Mouse (Mus musculus): ENCODE results near the gene Islr.

Islr gene

GRCm38 (mm10) chr9:58196610-58197567, 7.2 kb downstream of the Islr start:
- no peak for DNase-seq (ENCODE audit: low spot score in 2 of 2)

- DNase-seq (ENCODE audit: low spot score in 2 of 2): no peak
Observed at GRCm38 (mm10) chr9:58196141-58196540, 8.0 kb downstream of the Islr start.

GRCm38 (mm10) chr9:58195671-58196070, 8.4 kb downstream of the Islr start:
- DNase-seq (ENCODE audit: low spot score in 2 of 2): no peak

GRCm38 (mm10) chr9:58194222-58194621, 9.9 kb downstream of the Islr start:
- DNase-seq (ENCODE audit: low spot score in 2 of 2): no peak

- DNase-seq (ENCODE audit: low spot score in 2 of 2): no peak
Observed at GRCm38 (mm10) chr9:58184456-58184855, 19.6 kb downstream of the Islr start.

- DNase-seq (ENCODE audit: low spot score in 2 of 2): no peak
Observed at GRCm38 (mm10) chr9:58179390-58179789, 24.7 kb downstream of the Islr start.

- DNase-seq (ENCODE audit: low spot score in 2 of 2): no peak
Observed at GRCm38 (mm10) chr9:58177165-58177564, 26.9 kb downstream of the Islr start.

- peak in 1 of 2 experiments; percentile 46 for DNase-seq (ENCODE audit: low spot score in 2 of 2)
Observed at GRCm38 (mm10) chr9:58175745-58176487, 28.2 kb downstream of the Islr start.

GRCm38 (mm10) chr9:58174818-58175251, 29.3 kb downstream of the Islr start:
- no peak for DNase-seq (ENCODE audit: low spot score in 2 of 2)

GRCm38 (mm10) chr9:58172863-58173262, 31.2 kb downstream of the Islr start:
- no peak for DNase-seq (ENCODE audit: low spot score in 2 of 2)

GRCm38 (mm10) chr9:58169426-58169825, 34.7 kb downstream of the Islr start:
- no peak for DNase-seq (ENCODE audit: low spot score in 2 of 2)

GRCm38 (mm10) chr9:58168880-58169279, 35.2 kb downstream of the Islr start:
- DNase-seq (ENCODE audit: low spot score in 2 of 2): no peak

GRCm38 (mm10) chr9:58165779-58166178, 38.3 kb downstream of the Islr start:
- DNase-seq (ENCODE audit: low spot score in 2 of 2): no peak

- no peak for DNase-seq (ENCODE audit: low spot score in 2 of 2)
Observed at GRCm38 (mm10) chr9:58163146-58163545, 41.0 kb downstream of the Islr start.

GRCm38 (mm10) chr9:58162173-58162572, 41.9 kb downstream of the Islr start:
- no peak for DNase-seq (ENCODE audit: low spot score in 2 of 2)

- DNase-seq (ENCODE audit: low spot score in 2 of 2): no peak
Observed at GRCm38 (mm10) chr9:58160315-58160714, 43.8 kb downstream of the Islr start.

GRCm38 (mm10) chr9:58159855-58160254, 44.3 kb downstream of the Islr start:
- peak in 1 of 2 experiments; percentile 39 for DNase-seq (ENCODE audit: low spot score in 2 of 2)

- DNase-seq (ENCODE audit: low spot score in 2 of 2): no peak
Observed at GRCm38 (mm10) chr9:58158541-58159311, 45.4 kb downstream of the Islr start.

GRCm38 (mm10) chr9:58157838-58158237, 46.3 kb downstream of the Islr start:
- DNase-seq (ENCODE audit: low spot score in 2 of 2): no peak

GRCm38 (mm10) chr9:58156819-58157560, 47.1 kb downstream of the Islr start:
- no peak for DNase-seq (ENCODE audit: low spot score in 2 of 2)

GRCm38 (mm10) chr9:58155366-58155765, 48.7 kb downstream of the Islr start:
- no peak for DNase-seq (ENCODE audit: low spot score in 2 of 2)

Measured in frontal cortex, postnatal 10 days (tissue).